Mouse (Mus musculus) CD4-positive, CD25-positive, alpha-beta regulatory T cell, adult 2 months (primary cell): ENCODE measurements around the gene Olfr1251.
"Not testable (repeated sequence)": the region's sequence is repeated elsewhere in the genome, so short reads cannot be mapped to it uniquely, and the experiment has no call there.

Experiments
- DNase-seq: peaks from one replicate; pipeline ENCODE4 v3.0.0-alpha.2; 2012; ENCODE audit warnings: low read depth, low spot score

Olfr1251 gene

DNA sequence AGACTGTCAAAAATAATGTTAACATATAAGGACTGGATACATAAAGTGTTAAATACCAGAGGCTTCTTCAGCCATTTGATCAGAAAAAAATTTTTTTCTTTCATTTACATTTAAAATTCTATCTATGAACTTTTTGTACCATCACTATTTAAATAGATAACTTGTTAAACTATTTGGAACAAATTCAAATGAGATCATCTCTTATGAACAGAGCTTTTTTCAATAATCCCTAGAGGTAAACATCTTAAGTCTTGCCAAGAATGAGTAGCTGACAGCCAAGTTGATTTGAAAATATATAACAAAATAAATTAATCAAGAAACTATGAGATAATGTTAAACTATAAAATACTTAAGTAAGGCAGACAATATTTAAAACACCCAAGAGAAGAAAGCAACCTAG, at the start of gene Olfr1251:
TSS of gene Olfr1251 (minus strand) at position 101 of the 400 bp plus-strand sequence.
- DNase-seq: no peak

DNA sequence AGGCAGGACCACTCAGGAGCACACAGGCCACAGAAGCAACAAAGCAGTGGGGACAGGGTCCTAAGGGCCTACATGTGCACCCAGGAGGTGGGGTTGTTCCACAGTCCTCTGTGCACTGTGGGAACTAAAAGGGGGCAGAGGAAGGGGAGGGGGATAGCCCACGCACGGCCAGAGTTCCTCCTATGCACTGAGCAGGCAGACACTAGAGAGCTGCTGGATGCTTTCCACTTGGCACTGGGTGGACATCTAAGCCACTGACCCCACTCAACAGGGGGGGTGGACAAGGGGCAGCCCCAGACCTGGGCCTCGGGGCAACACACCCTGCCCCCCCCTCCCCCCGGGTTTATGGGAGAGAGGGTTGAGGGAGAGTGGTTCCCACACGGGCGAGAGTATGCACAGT, 20.2 kb upstream of the Olfr1251 start:
- no peak for DNase-seq

DNA sequence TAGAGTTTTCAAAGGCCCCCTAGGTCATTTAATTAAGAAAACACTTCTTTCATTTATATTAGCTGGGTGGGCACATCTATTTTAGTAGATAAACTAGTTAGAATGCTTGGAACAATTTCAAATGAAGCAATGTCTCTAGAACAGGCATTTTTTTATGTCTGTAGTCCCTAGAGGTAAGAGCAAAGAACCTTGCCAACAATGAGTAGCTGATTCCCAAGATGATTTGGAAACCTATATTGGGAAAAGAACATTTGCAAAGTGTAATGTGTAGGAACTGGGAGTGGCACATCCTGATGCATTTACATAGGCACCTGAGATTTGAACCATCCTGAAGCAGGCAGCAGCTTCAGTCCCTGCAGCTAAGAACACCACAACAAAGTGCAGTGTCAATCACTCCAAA, 10.4 kb downstream of the Olfr1251 start, which contains the start of gene Olfr1250:
TSS of gene Olfr1250 (minus strand) at position 101 of the 400 bp plus-strand sequence.
- DNase-seq: no peak

DNA sequence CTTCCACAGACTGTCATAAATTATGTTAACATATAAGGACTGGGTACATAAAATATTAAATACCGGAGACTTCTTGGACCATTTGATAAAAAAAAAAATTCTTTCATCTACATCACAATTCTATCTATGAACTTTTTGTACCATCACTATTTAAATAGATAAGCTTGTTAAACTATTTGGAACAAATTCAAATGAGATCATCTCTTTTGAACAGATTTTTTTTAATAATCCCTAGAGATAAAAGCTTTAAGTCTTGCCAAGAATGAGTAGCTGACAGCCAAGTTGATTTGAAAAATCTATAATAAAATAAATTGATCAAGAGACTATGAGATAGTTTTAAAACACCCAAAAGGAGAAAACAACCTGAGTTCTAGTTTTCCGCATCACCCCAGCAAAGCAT, 36.9 kb downstream of the Olfr1251 start, which contains the start of gene Olfr1249:
TSS of gene Olfr1249 (minus strand) at position 101 of the 400 bp plus-strand sequence.
- no peak for DNase-seq

- DNase-seq: not testable (repeated sequence)
Observed at GRCm38 (mm10) chr2:89618145-89618544, 53.6 kb downstream of the Olfr1251 start, which contains the start of gene Olfr1248. Olfr1248 (minus strand) TSS chr2:89618245.
